Mouse (Mus musculus) liver, adult 2 months (tissue): Measurements from ENCODE around the gene Gm21731.
"Not testable (repeated sequence)": the region's sequence is repeated elsewhere in the genome, so short reads cannot be mapped to it uniquely, and the experiment has no call there.

Experiments used
- CTCF ChIP-seq: fragments of 200-500 bp; IDR thresholded peaks from 2 replicates; pipeline ENCODE4 v1.5.1; 2011; ENCODE audit warnings: low read depth, low read length, control low read depth
- POLR2A ChIP-seq: fragments of 200-500 bp; IDR thresholded peaks from 2 replicates; pipeline ENCODE4 v1.6.1; 2011; ENCODE audit warnings: low read length, control low read depth; ENCODE audit not compliant: insufficient read depth; ENCODE audit errors: extremely low read depth

DNA sequence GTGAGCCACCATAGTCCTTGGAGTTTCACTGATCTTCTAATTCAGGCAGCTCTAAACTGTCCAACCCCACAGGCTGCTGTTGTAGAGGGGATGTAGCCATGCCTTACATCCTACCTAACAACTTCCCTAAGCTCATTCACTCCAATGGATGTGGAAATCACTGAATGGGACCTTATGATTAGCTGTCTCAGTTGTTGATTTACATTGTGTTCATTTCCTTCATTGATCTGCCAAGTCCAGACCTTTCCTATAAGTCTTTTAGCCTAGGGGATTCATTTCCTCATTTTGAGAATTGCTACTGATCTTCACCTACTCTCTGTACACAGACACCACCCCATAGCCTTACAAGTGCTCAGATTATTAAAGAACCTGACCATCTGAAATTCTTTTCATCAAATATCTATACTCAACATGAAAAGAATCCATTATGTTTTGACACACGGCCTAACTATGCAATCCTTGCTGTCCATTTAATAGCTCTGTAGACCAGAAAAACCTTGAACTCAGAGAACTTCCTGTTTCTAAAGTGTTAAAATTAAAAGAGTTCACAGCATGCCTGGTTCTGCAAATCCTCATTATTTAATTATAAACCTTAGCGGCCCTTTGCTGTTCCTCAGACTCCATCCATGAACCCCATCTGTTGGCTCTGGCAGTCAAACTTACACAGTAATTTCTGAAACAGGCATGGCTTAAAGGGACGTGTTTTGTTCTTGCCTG is 12.5 kb downstream of the Gm21731 start:
- not testable (repeated sequence) for TF ChIP-seq CTCF, POLR2A
